24 mouse cellular contexts compared by ENCODE assay signal in the genomic region with DNA sequence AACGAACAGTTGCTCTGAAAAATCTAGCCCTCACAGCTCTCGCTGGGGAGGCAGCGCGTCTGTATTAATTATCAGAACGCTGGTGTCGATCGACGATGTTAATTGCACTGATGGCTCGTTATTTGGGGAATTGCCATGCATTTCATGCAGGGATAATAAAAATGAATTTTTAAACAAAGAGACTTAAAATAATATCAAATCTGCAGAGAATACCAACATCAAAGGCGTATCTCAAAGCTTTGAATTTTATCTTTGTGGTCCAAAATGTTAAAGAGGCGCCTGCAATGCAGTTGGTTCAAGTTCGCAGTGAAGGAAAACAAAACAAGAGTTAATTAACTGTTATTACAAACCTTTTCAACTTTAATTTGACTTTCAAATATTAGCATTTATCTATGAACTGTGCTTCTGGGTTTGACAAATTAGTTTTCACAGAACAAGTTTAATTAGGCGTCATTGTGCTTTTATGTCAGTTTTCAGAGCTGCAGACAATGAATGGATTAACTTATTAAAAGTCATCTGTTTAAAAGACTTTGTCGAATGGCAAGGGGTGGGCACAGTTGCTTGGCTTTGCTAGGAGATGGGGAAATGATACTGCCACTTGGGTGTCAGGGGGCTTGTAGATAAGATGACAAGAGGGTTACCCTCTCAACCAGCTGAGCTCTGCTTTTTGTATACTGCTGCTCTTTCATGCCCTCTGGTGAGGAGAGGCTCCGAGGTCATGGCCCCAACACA.
A peak's percentile ranks its signal among the peaks of the same experiment; 100 is the strongest.
DNase-seq lines count a peak whose midpoint lies in the region; ATAC-seq and TF ChIP-seq lines count a peak whose summit lies in the region.
"Had no signal": no experiment of that assay in that cellular context is flagged by ENCODE, and none has a peak within 500 bp of the region (broad histone marks: within the 10 kb centered on the region; RNA-seq: fewer than 3 reads in every experiment).

No protein-coding gene starts in this region.

- H3K4me1 ChIP-seq in hindbrain, embryonic 15.5 days (replicated peaks): 0 out of 2 replicates have a peak, but pooled peaks cover 8% of the 10 kb centered on the region
- no peaks in the 10 kb centered on the region for H3K4me1 ChIP-seq in hindbrain, embryonic 10.5 days (replicated peaks)
- peaks cover 8% of the 10 kb centered on the region; the same call in 1 of the 2 replicates for H3K4me1 ChIP-seq in midbrain, embryonic 15.5 days
- H3K4me1 ChIP-seq in midbrain, postnatal 0 days (ENCODE audit: insufficient read depth, low read length): no peaks in the 10 kb centered on the region
- no peaks in the 10 kb centered on the region for H3K4me1 ChIP-seq in forebrain, postnatal 0 days (ENCODE audit: insufficient read depth)
- H3K4me1 ChIP-seq in heart, embryonic 12.5 days (replicated peaks): no peaks in the 10 kb centered on the region
- H3K4me1 ChIP-seq: heart, embryonic 15.5 days had no signal

- no peak for TF ChIP-seq CTCF in midbrain, postnatal 0 days (IDR thresholded peaks at IDR 0.05)
- TF ChIP-seq CTCF in forebrain, postnatal 0 days (IDR thresholded peaks at IDR 0.05; ENCODE audit: low read depth): no peak

- H3K27ac ChIP-seq in hindbrain, embryonic 15.5 days (replicated peaks): no peak overlapping the region
- no peak overlapping the region for H3K27ac ChIP-seq in hindbrain, embryonic 10.5 days
- no peak overlapping the region; the same call in 1 of the 2 replicates for H3K27ac ChIP-seq in midbrain, embryonic 15.5 days
- no peak overlapping the region for H3K27ac ChIP-seq in midbrain, postnatal 0 days (ENCODE audit: low read depth, low read length)
- no peak overlapping the region for H3K27ac ChIP-seq in forebrain, postnatal 0 days (ENCODE audit: low read depth, low read length)
- no peak overlapping the region for H3K27ac ChIP-seq in heart, embryonic 12.5 days (ENCODE audit: poor library complexity, severe bottlenecking)
- H3K27ac ChIP-seq: heart, embryonic 15.5 days; hindbrain, embryonic 13.5 days; layer of hippocampus, adult 2 months; limb, embryonic 13.5 days; macrophage had no signal

- intact Hi-C loops in heart, postnatal 10 days (cut with DNase I): no loop called here

- H3K9me3 ChIP-seq in hindbrain, embryonic 15.5 days: no peaks in the 10 kb centered on the region
- H3K9me3 ChIP-seq in hindbrain, embryonic 10.5 days: no peaks in the 10 kb centered on the region
- H3K9me3 ChIP-seq in midbrain, embryonic 15.5 days: no peaks in the 10 kb centered on the region
- no peaks in the 10 kb centered on the region for H3K9me3 ChIP-seq in midbrain, postnatal 0 days (ENCODE audit: low read length)
- H3K9me3 ChIP-seq in forebrain, postnatal 0 days (ENCODE audit: low read length): no peaks in the 10 kb centered on the region
- H3K9me3 ChIP-seq in heart, embryonic 12.5 days (replicated peaks): no peaks in the 10 kb centered on the region
- H3K9me3 ChIP-seq: heart, embryonic 15.5 days; hindbrain, embryonic 13.5 days; limb, embryonic 13.5 days had no signal

- no peak for DNase-seq in hindbrain, embryonic 10.5 days (ENCODE audit: low spot score)
- no peak for DNase-seq in midbrain, postnatal 0 days (ENCODE audit: low spot score)
- peak; percentile 47 for DNase-seq in forebrain, postnatal 0 days
- DNase-seq in heart, postnatal 10 days: no peak
- DNase-seq: adrenal gland, postnatal 14 days; cerebellum, adult 18-20 months; cerebellum, postnatal 14 days; gastrocnemius, postnatal 14 days; heart, postnatal 36 days; kidney, adult 18-20 months; kidney, postnatal 36 days; lung, postnatal 10 days; thymus, postnatal 4 days had no signal

- no peaks in the 10 kb centered on the region for H3K27me3 ChIP-seq in hindbrain, embryonic 15.5 days
- H3K27me3 ChIP-seq in hindbrain, embryonic 10.5 days (ENCODE audit: insufficient read depth, poor library complexity, severe bottlenecking): no peaks in the 10 kb centered on the region
- no peaks in the 10 kb centered on the region for H3K27me3 ChIP-seq in midbrain, embryonic 15.5 days (replicated peaks)
- H3K27me3 ChIP-seq in midbrain, postnatal 0 days (ENCODE audit: insufficient read depth, low read length): no peaks in the 10 kb centered on the region
- peaks cover 13% of the 10 kb centered on the region; the same call in 1 of the 2 replicates for H3K27me3 ChIP-seq in forebrain, postnatal 0 days (ENCODE audit: insufficient read depth, low read length)
- no peaks in the 10 kb centered on the region for H3K27me3 ChIP-seq in heart, embryonic 12.5 days (replicated peaks)
- H3K27me3 ChIP-seq: heart, embryonic 15.5 days; limb, embryonic 13.5 days had no signal

- H3K36me3 ChIP-seq in hindbrain, embryonic 15.5 days: no peaks in the 10 kb centered on the region
- no peaks in the 10 kb centered on the region for H3K36me3 ChIP-seq in hindbrain, embryonic 10.5 days
- no peaks in the 10 kb centered on the region for H3K36me3 ChIP-seq in midbrain, embryonic 15.5 days (replicated peaks)
- no peaks in the 10 kb centered on the region for H3K36me3 ChIP-seq in midbrain, postnatal 0 days (ENCODE audit: insufficient read depth, low read length)
- no peaks in the 10 kb centered on the region for H3K36me3 ChIP-seq in forebrain, postnatal 0 days (ENCODE audit: insufficient read depth)
- H3K36me3 ChIP-seq in heart, embryonic 12.5 days: no peaks in the 10 kb centered on the region
- H3K36me3 ChIP-seq: heart, embryonic 15.5 days; hindbrain, embryonic 13.5 days; limb, embryonic 13.5 days had no signal

- H3K9ac ChIP-seq in hindbrain, embryonic 15.5 days: no peak overlapping the region
- no peak overlapping the region for H3K9ac ChIP-seq in midbrain, embryonic 15.5 days
- H3K9ac ChIP-seq in midbrain, postnatal 0 days (replicated peaks; ENCODE audit: low read length, poor library complexity, severe bottlenecking): no peak overlapping the region
- no peak overlapping the region for H3K9ac ChIP-seq in forebrain, postnatal 0 days
- no peak overlapping the region for H3K9ac ChIP-seq in heart, embryonic 12.5 days
- H3K9ac ChIP-seq: heart, embryonic 15.5 days; hindbrain, embryonic 13.5 days; limb, embryonic 13.5 days had no signal

- WGBS in hindbrain, embryonic 15.5 days: 35% methylated on average over 15 of the region's 15 CpGs
- WGBS in hindbrain, embryonic 10.5 days: 81% methylated on average over 15 of the region's 15 CpGs
- WGBS in midbrain, embryonic 15.5 days: 36% methylated on average over 15 of the region's 15 CpGs
- 49% methylated on average over 15 of the region's 15 CpGs for WGBS in midbrain, postnatal 0 days
- WGBS in forebrain, postnatal 0 days: 17% methylated on average over 15 of the region's 15 CpGs
- 81% methylated on average over 15 of the region's 15 CpGs for WGBS in heart, embryonic 12.5 days

- no peak overlapping the region for H3K4me3 ChIP-seq in hindbrain, embryonic 15.5 days
- no peak overlapping the region for H3K4me3 ChIP-seq in hindbrain, embryonic 10.5 days
- H3K4me3 ChIP-seq in midbrain, embryonic 15.5 days: no peak overlapping the region
- H3K4me3 ChIP-seq in midbrain, postnatal 0 days (ENCODE audit: low read depth, low read length): no peak overlapping the region
- H3K4me3 ChIP-seq in forebrain, postnatal 0 days (ENCODE audit: low read depth, low read length): no peak overlapping the region
- no peak overlapping the region for H3K4me3 ChIP-seq in heart, embryonic 12.5 days
- H3K4me3 ChIP-seq: erythroblast, embryonic 14.5 days; heart, embryonic 15.5 days; hindbrain, embryonic 13.5 days; layer of hippocampus, adult 2 months; limb, embryonic 13.5 days had no signal

- peak overlapping the region; percentile 24; the same call in 1 of the 2 replicates for H3K4me2 ChIP-seq in hindbrain, embryonic 15.5 days
- no peak overlapping the region for H3K4me2 ChIP-seq in midbrain, embryonic 15.5 days
- no peak overlapping the region for H3K4me2 ChIP-seq in midbrain, postnatal 0 days (ENCODE audit: low read depth, low read length, poor library complexity, severe bottlenecking)
- H3K4me2 ChIP-seq in forebrain, postnatal 0 days (ENCODE audit: low read depth): peak overlapping the region; percentile 5; the same call in 1 of the 2 replicates
- no peak overlapping the region for H3K4me2 ChIP-seq in heart, embryonic 12.5 days
- H3K4me2 ChIP-seq: heart, embryonic 15.5 days; hindbrain, embryonic 13.5 days; limb, embryonic 13.5 days; liver, embryonic 11.5 days had no signal

- ATAC-seq in hindbrain, embryonic 15.5 days (ENCODE audit: low FRiP score, low read depth): no peak
- peak; percentile 75 for ATAC-seq in midbrain, embryonic 15.5 days (replicated peaks)
- no peak for ATAC-seq in midbrain, postnatal 0 days (ENCODE audit: low FRiP score)
- peak; percentile 66; the same call in 1 of the 2 replicates for ATAC-seq in forebrain, postnatal 0 days
- no peak for ATAC-seq in heart, embryonic 12.5 days (ENCODE audit: insufficient number of reproducible peaks, low FRiP score)
- ATAC-seq: CD4-positive, CD25-positive, alpha-beta regulatory T cell, adult 4 months had no signal

Comparison
In these comparisons a context has a peak if more than half of its experiments do, and no peak if none do; other contexts are left out.
1. ATAC-seq: peak in midbrain, embryonic 15.5 days (single experiment) and forebrain, postnatal 0 days (single experiment); none in hindbrain, embryonic 15.5 days (single experiment), midbrain, postnatal 0 days (single experiment) and heart, embryonic 12.5 days (single experiment).
2. H3K4me2 ChIP-seq: peak in hindbrain, embryonic 15.5 days (single experiment) and forebrain, postnatal 0 days (single experiment); none in midbrain, embryonic 15.5 days (single experiment), midbrain, postnatal 0 days (single experiment) and heart, embryonic 12.5 days (single experiment).